Mouse (Mus musculus) subcutaneous adipose tissue, adult 2 months (tissue): Measurements from ENCODE around the gene C77080. TPM values are rescaled to one million over a fixed set of nuclear protein-coding genes. Genes with fewer than 3 reads are reported as not detected.

Experiments
- polyA plus RNA-seq: library from polyadenylated mRNA; depleted of rRNA; stranded (reverse); fragments of >200 nt; gene quantifications from 2 replicates; pipeline ENCODE4 v1.2.3, GENCODE M21; 2012; ENCODE audit warnings: low replicate concordance; rRNA removed

The C77080 gene
- 7.6 and 26.2 TPM in 2 replicates for polyA plus RNA-seq

GRCm38 (mm10) chr4:129261196-129261595 is at the start of gene C77080:
Gene C77080 (minus strand): TSS chr4:129261404.

GRCm38 (mm10) chr4:129287472-129287981 is 26.3 kb upstream of the C77080 start, which contains the start of gene Sync:
Gene Sync (plus strand): TSS chr4:129287617.

GRCm38 (mm10) chr4:129189542-129190519 is 71.4 kb downstream of the C77080 start, which contains the start of the genes S100pbp and Yars:
Gene S100pbp (minus strand): TSS chr4:129189727.
Gene Yars (plus strand): TSS chr4:129189760.

Other genes with a start within 250 kb of the C77080 start
- gene Rnf19b, start 203.1 kb downstream of the C77080 start, polyA plus RNA-seq: 40.5 and 44.4 TPM in 2 replicates
- 20.8 TPM in 1 of 2 replicates, not detected in the other for gene Tmem54, start 155.9 kb downstream of the C77080 start, polyA plus RNA-seq
- gene Hpca, start 139.4 kb downstream of the C77080 start, polyA plus RNA-seq: 2.0 and 2.2 TPM in 2 replicates
- 2.2 and 16.0 TPM in 2 replicates for gene Fndc5, start 124.4 kb downstream of the C77080 start, polyA plus RNA-seq
- 15.1 and 31.4 TPM in 2 replicates for gene S100pbp, start 71.7 kb downstream of the C77080 start, polyA plus RNA-seq
- gene Yars, start 71.6 kb downstream of the C77080 start, polyA plus RNA-seq: 21.1 and 32.9 TPM in 2 replicates
- 2.8 and 8.7 TPM in 2 replicates for gene Sync, start 26.2 kb upstream of the C77080 start, polyA plus RNA-seq
- gene Rbbp4, start 74.0 kb upstream of the C77080 start, polyA plus RNA-seq: 33.2 and 50.9 TPM in 2 replicates
- gene Zbtb8os, start 74.3 kb upstream of the C77080 start, polyA plus RNA-seq: 20.9 and 27.8 TPM in 2 replicates
- gene Zbtb8a, start 116.7 kb upstream of the C77080 start, polyA plus RNA-seq: 8.4 and 16.5 TPM in 2 replicates
- 0.04 and 0.50 TPM in 2 replicates for gene Zbtb8b, start 179.4 kb upstream of the C77080 start, polyA plus RNA-seq
- 25.8 and 29.3 TPM in 2 replicates for gene Bsdc1, start 200.2 kb upstream of the C77080 start, polyA plus RNA-seq
- not detected in 2 replicates for gene Tssk3, start 229.6 kb upstream of the C77080 start, polyA plus RNA-seq
- not detected in 2 replicates for gene Fam229a, start 229.8 kb upstream of the C77080 start, polyA plus RNA-seq